Mouse (Mus musculus): Measurements from ENCODE around the gene Bcat1. TPM values are rescaled to one million over a fixed set of nuclear protein-coding genes. Genes with fewer than 3 reads are reported as not detected.

The Bcat1 gene
- polyA plus RNA-seq, 1 experiment from 2014 or later: 54.7 TPM

DNA sequence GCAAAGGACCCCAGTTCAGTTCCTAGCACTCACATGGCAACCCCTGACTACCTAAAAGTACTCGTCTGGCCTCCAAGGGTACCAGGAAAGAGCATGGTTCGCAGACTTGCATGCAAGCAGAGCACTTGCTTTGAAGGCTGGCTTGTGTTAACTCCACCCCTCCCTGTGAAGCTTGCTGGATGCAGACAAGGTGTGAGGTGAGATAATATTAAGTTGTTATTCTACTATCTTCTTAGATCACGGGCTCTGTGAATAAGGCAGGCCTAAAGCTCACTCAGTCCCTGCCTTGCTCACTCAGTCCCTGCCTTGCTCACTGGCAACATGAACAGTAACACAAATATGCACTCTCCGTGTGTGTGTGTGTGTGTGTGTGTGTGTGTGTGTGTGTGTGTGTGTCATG, 58.5 kb downstream of the Bcat1 start:
- no peaks in the 10 kb centered on the region for H3K36me3 ChIP-seq (ENCODE audit: control insufficient read depth, insufficient read depth, low read length)
- H3K9me3 ChIP-seq (ENCODE audit: control insufficient read depth, low read length): no peaks in the 10 kb centered on the region
- H3K4me3 ChIP-seq (ENCODE audit: low read depth, low read length): no peak overlapping the region
- WGBS: 92% methylated on average over 4 of the region's 4 CpGs
- H3K9ac ChIP-seq (ENCODE audit: low read length): no peak overlapping the region
- H3K27ac ChIP-seq (replicated peaks; ENCODE audit: low read depth, low read length): no peak overlapping the region
- DNase-seq (ENCODE audit: low spot score): no peak
- no peaks in the 10 kb centered on the region for H3K27me3 ChIP-seq (ENCODE audit: control insufficient read depth, insufficient read depth, low read length)
- ATAC-seq (ENCODE audit: insufficient number of reproducible peaks, low FRiP score, low TSS enrichment, low read depth): no peak
- no peaks in the 10 kb centered on the region for H3K4me1 ChIP-seq (ENCODE audit: control insufficient read depth, insufficient read depth, low read length)
- no peak overlapping the region for H3K4me2 ChIP-seq (ENCODE audit: low read depth, severe bottlenecking)

DNA sequence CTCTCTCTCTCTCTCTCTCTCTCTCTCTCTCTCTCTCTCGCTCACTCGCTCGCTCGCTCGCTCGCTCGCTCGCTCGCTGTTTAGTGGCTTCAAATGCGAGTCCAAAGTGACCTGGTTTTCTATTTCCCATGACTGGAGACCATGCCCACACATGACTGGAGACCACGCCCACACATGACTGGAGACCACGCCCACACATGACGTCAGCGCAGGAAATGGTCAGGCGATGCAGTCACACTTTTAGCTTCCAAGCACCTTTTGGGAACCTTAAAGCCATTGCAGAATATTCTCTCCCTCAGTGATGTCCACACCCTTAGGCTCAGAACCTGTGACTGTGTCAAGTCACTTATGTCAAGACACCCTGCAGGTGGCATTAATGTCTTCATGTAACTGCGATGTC, 59.3 kb downstream of the Bcat1 start:
- H3K9me3 ChIP-seq (ENCODE audit: control insufficient read depth, low read length): no peaks in the 10 kb centered on the region

DNA sequence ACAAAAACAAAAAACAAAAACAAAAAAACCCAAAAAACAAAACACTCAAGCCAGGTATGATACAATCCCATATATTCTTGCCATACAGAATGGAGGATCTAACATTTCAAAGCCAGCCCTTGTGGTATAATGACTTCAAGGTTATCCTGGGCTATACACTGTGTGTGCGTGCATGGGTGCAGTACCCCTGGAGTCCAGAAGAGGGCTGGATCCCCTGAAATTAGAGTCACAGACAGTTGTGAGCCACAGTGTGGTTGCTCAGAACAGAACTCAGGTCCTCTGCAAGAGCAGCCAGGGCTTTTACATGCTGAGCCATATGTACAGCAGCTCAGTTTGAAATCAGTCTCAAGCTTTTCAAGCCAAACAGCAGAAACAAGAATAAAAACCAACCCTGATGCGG, 61.0 kb downstream of the Bcat1 start:
- Histone ChIP-seq H3K36me3 (ENCODE audit: control insufficient read depth, insufficient read depth, low read length) (no peaks in the 10 kb centered on the region), H3K27ac (replicated peaks; ENCODE audit: low read depth, low read length) (no peak overlapping the region)
- ATAC-seq (ENCODE audit: insufficient number of reproducible peaks, low FRiP score, low TSS enrichment, low read depth): no peak

More for the DNA sequence above, 59.3 kb downstream of the Bcat1 start:
- ATAC-seq (ENCODE audit: insufficient number of reproducible peaks, low FRiP score, low TSS enrichment, low read depth) (no peak), DNase-seq (ENCODE audit: low spot score) (no peak)
- Histone ChIP-seq H3K27ac (replicated peaks; ENCODE audit: low read depth, low read length) (no peak overlapping the region), H3K4me1 (ENCODE audit: control insufficient read depth, insufficient read depth, low read length) (no peaks in the 10 kb centered on the region), H3K27me3 (ENCODE audit: control insufficient read depth, insufficient read depth, low read length) (no peaks in the 10 kb centered on the region), H3K4me3 (ENCODE audit: low read depth, low read length) (no peak overlapping the region), H3K9ac (ENCODE audit: low read length) (no peak overlapping the region), H3K4me2 (ENCODE audit: low read depth, severe bottlenecking) (no peak overlapping the region), H3K36me3 (ENCODE audit: control insufficient read depth, insufficient read depth, low read length) (no peaks in the 10 kb centered on the region)
- 95% methylated on average over 16 of the region's 16 CpGs for WGBS

DNA sequence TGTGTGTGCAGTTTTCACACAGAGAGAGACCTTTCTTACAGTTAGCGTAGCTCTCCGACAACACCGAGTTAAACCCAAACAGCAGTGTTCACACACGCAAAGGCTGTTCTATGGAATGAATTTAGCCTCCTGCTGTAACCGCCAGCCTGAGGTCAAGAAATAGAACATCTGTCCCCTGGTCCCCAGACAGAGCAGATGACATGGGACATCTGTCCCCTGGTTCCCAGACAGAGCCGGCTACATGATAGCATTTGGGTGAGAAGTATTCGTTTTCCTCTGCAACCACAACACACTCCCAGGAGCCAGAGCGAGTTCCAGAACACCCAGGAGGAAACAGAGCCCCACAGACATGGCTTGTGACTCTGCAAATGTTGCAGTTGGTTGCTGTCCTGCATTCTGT, 63.3 kb downstream of the Bcat1 start:
- DNase-seq (ENCODE audit: low spot score) (no peak), ATAC-seq (ENCODE audit: insufficient number of reproducible peaks, low FRiP score, low TSS enrichment, low read depth) (no peak)
- H3K4me1 ChIP-seq (ENCODE audit: control insufficient read depth, insufficient read depth, low read length): no peaks in the 10 kb centered on the region
- WGBS: 88% methylated on average over 8 of the region's 8 CpGs
- no peaks in the 10 kb centered on the region for H3K27me3 ChIP-seq (ENCODE audit: control insufficient read depth, insufficient read depth, low read length)
- no peak overlapping the region for H3K27ac ChIP-seq (replicated peaks; ENCODE audit: low read depth, low read length)
- H3K4me2 ChIP-seq (ENCODE audit: low read depth, severe bottlenecking): no peak overlapping the region
- H3K36me3 ChIP-seq (ENCODE audit: control insufficient read depth, insufficient read depth, low read length): no peaks in the 10 kb centered on the region
- H3K9me3 ChIP-seq (ENCODE audit: control insufficient read depth, low read length): no peaks in the 10 kb centered on the region
- no peak overlapping the region for H3K9ac ChIP-seq (ENCODE audit: low read length)
- no peak overlapping the region for H3K4me3 ChIP-seq (ENCODE audit: low read depth, low read length)

More for the DNA sequence above, 61.0 kb downstream of the Bcat1 start:
- Histone ChIP-seq H3K9ac (ENCODE audit: low read length) (no peak overlapping the region), H3K9me3 (ENCODE audit: control insufficient read depth, low read length) (no peaks in the 10 kb centered on the region), H3K4me1 (ENCODE audit: control insufficient read depth, insufficient read depth, low read length) (no peaks in the 10 kb centered on the region), H3K4me3 (ENCODE audit: low read depth, low read length) (no peak overlapping the region), H3K27me3 (ENCODE audit: control insufficient read depth, insufficient read depth, low read length) (no peaks in the 10 kb centered on the region), H3K4me2 (ENCODE audit: low read depth, severe bottlenecking) (no peak overlapping the region)
- WGBS: 94% methylated on average over 2 of the region's 2 CpGs
- no peak for DNase-seq (ENCODE audit: low spot score)

DNA sequence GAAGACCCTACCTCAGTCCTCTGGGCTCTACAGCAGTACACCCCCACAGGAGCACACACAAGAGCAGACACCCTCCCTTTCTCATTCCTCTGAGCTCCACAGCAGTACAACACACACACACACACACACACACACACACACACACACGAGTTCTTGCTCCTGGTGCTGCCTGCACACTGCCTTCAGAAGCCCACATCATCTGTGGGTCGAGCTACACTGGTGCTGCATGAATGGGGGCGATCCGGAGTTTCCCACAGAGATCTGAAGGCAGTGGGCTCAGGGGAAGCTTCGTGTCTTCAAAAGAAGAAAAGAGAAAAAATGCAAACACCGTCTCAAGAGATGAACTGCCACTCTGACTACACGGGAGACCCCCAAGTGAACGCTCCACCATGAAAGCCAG, 64.8 kb downstream of the Bcat1 start:
- 90% methylated on average over 8 of the region's 8 CpGs for WGBS
- no peaks in the 10 kb centered on the region for H3K9me3 ChIP-seq (ENCODE audit: control insufficient read depth, low read length)
- no peak overlapping the region for H3K9ac ChIP-seq (ENCODE audit: low read length)
- H3K4me3 ChIP-seq (ENCODE audit: low read depth, low read length): no peak overlapping the region
- H3K27me3 ChIP-seq (ENCODE audit: control insufficient read depth, insufficient read depth, low read length): no peaks in the 10 kb centered on the region
- ATAC-seq (ENCODE audit: insufficient number of reproducible peaks, low FRiP score, low TSS enrichment, low read depth) (no peak), DNase-seq (ENCODE audit: low spot score) (no peak)
- no peaks in the 10 kb centered on the region for H3K36me3 ChIP-seq (ENCODE audit: control insufficient read depth, insufficient read depth, low read length)
- H3K4me1 ChIP-seq (ENCODE audit: control insufficient read depth, insufficient read depth, low read length): no peaks in the 10 kb centered on the region
- no peak overlapping the region for H3K4me2 ChIP-seq (ENCODE audit: low read depth, severe bottlenecking)
- H3K27ac ChIP-seq (replicated peaks; ENCODE audit: low read depth, low read length): no peak overlapping the region

DNA sequence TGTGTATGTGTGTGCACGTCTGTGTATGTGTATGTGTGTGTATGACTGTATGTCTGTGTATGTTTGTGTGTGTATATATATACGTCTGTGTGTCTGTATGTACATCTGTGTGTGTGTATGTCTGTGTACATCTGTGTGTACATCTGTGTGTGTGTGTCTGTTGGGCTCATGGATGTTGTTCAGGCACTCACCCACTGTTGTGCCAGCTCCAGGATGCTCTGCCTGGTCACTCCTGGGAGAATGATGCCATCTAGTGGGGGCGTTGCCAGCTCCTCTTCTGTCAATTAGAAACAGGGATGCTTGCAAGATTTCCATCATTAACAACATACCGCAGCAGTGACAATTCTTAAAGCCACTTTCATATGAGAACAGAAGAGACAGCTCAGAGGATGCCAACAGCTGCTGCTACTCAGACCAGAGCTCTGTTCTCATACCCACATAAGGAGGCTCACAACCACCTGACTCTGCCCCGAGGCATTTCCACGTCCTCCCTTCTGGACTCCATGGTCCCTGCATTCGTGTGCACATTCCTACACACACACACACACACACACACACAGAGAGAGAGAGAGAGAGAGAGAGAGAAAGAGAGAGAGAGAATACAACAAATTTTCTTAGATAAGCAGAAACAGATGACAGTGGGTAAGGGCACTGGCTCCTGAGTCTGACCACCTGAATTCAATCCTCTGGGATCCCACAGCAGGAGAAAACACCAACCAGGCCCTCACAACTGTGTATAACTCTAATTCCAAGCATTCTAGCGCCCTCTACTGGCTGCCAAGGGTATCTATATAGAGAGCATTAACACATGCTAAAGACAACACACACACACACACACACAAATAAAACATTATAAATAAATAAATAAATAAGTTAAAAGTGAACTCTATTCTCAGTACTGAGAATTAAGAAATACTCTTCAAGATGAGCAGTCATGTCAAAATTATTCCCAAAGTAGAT, 65.8 kb downstream of the Bcat1 start:
- Histone ChIP-seq H3K36me3 (ENCODE audit: control insufficient read depth, insufficient read depth, low read length) (no peaks in the 10 kb centered on the region), H3K9me3 (ENCODE audit: control insufficient read depth, low read length) (no peaks in the 10 kb centered on the region), H3K4me3 (ENCODE audit: low read depth, low read length) (no peak overlapping the region), H3K4me1 (ENCODE audit: control insufficient read depth, insufficient read depth, low read length) (no peaks in the 10 kb centered on the region), H3K4me2 (ENCODE audit: low read depth, severe bottlenecking) (no peak overlapping the region), H3K27ac (replicated peaks; ENCODE audit: low read depth, low read length) (no peak overlapping the region), H3K27me3 (ENCODE audit: control insufficient read depth, insufficient read depth, low read length) (no peaks in the 10 kb centered on the region), H3K9ac (ENCODE audit: low read length) (no peak overlapping the region)
- WGBS: 73% methylated on average over 8 of the region's 8 CpGs
- peak; percentile 49 for DNase-seq (ENCODE audit: low spot score)
- no peak for ATAC-seq (ENCODE audit: insufficient number of reproducible peaks, low FRiP score, low TSS enrichment, low read depth)

DNA sequence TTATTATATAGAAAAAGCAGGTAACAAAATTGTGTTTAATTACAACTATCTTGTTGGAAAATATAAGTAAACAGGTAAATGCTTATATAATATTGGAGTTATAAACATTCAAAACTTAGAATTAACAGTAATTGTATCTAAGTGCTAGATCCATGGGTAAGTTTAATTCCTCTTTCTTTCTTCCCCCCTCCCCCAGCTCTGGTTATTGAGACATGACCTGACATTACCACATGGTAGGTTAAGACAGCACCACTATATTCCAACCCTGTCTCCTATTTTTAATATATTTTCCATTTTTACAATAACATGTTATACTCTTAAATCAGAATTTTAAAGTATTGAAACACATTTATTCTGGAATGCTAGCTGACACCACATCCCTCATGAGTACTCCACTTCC, 72.5 kb downstream of the Bcat1 start:
- no peak for ATAC-seq (ENCODE audit: insufficient number of reproducible peaks, low FRiP score, low TSS enrichment, low read depth)
- Histone ChIP-seq H3K4me1 (ENCODE audit: control insufficient read depth, insufficient read depth, low read length) (no peaks in the 10 kb centered on the region), H3K36me3 (ENCODE audit: control insufficient read depth, insufficient read depth, low read length) (no peaks in the 10 kb centered on the region), H3K9ac (ENCODE audit: low read length) (no peak overlapping the region), H3K27ac (replicated peaks; ENCODE audit: low read depth, low read length) (no peak overlapping the region), H3K4me2 (ENCODE audit: low read depth, severe bottlenecking) (no peak overlapping the region), H3K27me3 (ENCODE audit: control insufficient read depth, insufficient read depth, low read length) (no peaks in the 10 kb centered on the region), H3K4me3 (ENCODE audit: low read depth, low read length) (no peak overlapping the region), H3K9me3 (ENCODE audit: control insufficient read depth, low read length) (no peaks in the 10 kb centered on the region)
- DNase-seq (ENCODE audit: low spot score): no peak

DNA sequence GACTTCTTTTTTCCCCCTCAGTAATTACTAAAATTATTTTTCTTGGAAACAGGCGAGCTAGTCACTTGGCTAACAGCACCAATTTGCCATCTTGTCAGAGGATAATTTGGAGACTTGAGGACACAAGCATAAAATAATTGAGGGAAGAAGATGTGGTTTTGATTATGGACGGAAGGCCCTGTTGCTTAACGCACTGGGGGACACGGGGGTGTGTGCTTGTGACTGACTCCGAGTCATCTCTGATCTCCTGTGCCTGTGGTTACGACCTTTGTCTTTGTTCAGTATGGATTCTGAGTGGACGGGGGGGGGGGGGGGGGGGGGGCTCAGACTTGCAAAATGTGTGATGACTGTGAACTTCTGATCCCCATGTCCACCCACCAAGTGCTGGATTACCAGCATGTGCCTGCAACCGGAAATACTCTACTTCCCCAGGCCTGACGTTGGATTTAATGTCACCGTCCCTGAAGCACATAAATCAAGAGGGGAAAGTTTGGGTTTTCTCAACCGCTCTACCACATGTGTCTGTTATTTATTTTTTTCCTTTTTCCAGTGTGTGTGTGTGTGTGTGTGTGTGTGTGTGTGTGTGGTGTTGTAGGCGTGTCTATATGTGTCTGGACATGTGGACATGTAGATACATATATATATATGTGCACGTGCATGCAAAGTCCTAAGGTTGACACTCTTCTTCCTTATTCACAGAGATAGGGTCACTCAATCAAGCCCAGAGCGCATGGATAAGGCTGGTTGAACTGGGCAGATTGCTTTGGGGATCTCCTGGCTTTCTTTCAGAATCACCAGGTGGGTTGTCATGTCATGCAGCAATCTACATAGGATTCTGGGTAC, 73.7 kb downstream of the Bcat1 start:
- no peak overlapping the region for H3K4me3 ChIP-seq (ENCODE audit: low read depth, low read length)
- H3K4me2 ChIP-seq (ENCODE audit: low read depth, severe bottlenecking): no peak overlapping the region
- 40% methylated on average over 13 of the region's 14 CpGs for WGBS
- no peaks in the 10 kb centered on the region for H3K9me3 ChIP-seq (ENCODE audit: control insufficient read depth, low read length)
- H3K36me3 ChIP-seq (ENCODE audit: control insufficient read depth, insufficient read depth, low read length): no peaks in the 10 kb centered on the region
- DNase-seq (ENCODE audit: low spot score) (no peak), ATAC-seq (ENCODE audit: insufficient number of reproducible peaks, low FRiP score, low TSS enrichment, low read depth) (no peak)
- H3K4me1 ChIP-seq (ENCODE audit: control insufficient read depth, insufficient read depth, low read length): no peaks in the 10 kb centered on the region
- no peaks in the 10 kb centered on the region for H3K27me3 ChIP-seq (ENCODE audit: control insufficient read depth, insufficient read depth, low read length)
- H3K27ac ChIP-seq (replicated peaks; ENCODE audit: low read depth, low read length): no peak overlapping the region
- H3K9ac ChIP-seq (ENCODE audit: low read length): no peak overlapping the region
